Mouse (Mus musculus) heart, postnatal 0 days (tissue): ENCODE data around the gene Grin2a.

Experiments used
- CTCF ChIP-seq: IDR thresholded peaks from 2 replicates; pipeline ENCODE4 v1.5.1; 2016; ENCODE audit warnings: antibody characterized with exemption, control low read depth, low read depth
- EP300 ChIP-seq: IDR thresholded peaks from 2 replicates; pipeline ENCODE4 v1.6.1; 2016; ENCODE audit warnings: antibody characterized with exemption, low read depth

DNA sequence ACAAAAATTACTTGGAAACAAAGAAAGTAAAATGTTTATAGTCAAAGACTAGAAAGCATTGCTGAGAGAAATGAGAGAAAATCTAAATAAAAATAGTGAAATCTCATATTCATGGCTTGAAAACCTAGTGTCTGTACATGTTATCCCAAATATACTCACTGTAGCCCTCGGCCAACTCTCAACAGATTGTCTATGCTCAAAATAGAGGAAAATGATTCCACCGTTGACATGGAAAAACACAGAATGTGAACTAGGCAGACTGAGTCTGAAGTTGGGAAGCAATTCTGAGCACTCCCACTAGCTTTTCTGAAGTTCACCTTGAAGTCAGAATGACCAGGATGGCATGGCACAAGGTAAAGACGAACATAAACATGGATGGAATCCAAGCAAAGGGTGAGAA is 84.7 kb downstream of the Grin2a start:
- TF ChIP-seq CTCF (no peak), EP300 (no peak)
